Mouse (Mus musculus): Measurements from ENCODE around the gene Tsacc. TPM values are rescaled to one million over a fixed set of nuclear protein-coding genes. Genes with fewer than 3 reads are reported as not detected.
A peak's percentile ranks its signal among the peaks of the same experiment; 100 is the strongest.

Tsacc gene
- polyA plus RNA-seq, 1 experiment from 2014 or later: 9.1 TPM

DNA sequence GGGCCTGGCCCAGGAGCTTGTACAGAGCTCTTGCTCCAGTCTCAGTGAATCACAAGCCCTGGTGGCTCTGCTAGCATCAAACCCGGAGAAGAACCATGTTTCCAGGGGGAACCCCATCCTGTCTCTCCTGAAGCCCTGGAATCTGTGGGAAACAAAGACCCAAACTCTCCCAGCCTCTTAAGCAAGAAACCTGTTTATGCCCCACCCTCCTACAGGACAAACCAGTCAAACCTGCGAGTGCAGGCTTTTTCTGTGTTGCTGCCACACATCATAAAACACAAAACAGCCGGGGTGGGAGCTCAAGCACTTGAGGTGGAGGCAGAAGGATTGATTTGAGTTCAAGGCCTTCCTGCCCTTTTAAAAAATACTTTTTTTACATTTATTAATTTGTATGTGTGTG, 34.5 kb downstream of the Tsacc start:
- peak; percentile 90 for TF ChIP-seq EP300 (optimal IDR thresholded peaks at IDR 0.05)
- no peak for TF ChIP-seq CTCF (IDR thresholded peaks at IDR 0.05; ENCODE audit: low read depth)
- H3K4me1 ChIP-seq (replicated peaks; ENCODE audit: control insufficient read depth, insufficient read depth): no peaks in the 10 kb centered on the region
- H3K9ac ChIP-seq (ENCODE audit: low read length): no peak overlapping the region
- no peaks in the 10 kb centered on the region for H3K36me3 ChIP-seq (ENCODE audit: control insufficient read depth, insufficient read depth, low read length)
- no peak overlapping the region for H3K4me2 ChIP-seq (replicated peaks; ENCODE audit: low read depth)
- H3K4me3 ChIP-seq (ENCODE audit: low read depth, low read length): no peak overlapping the region
- H3K27ac ChIP-seq (replicated peaks): peak overlapping the region; percentile 59; the same call in 1 of the 2 replicates
- 53% methylated on average over 3 of the region's 3 CpGs for WGBS
- ATAC-seq (ENCODE audit: low FRiP score, low TSS enrichment) (peak; percentile 29; the same call in 1 of the 2 replicates), DNase-seq (ENCODE audit: low spot score) (no peak)
- H3K9me3 ChIP-seq (ENCODE audit: control insufficient read depth, low read length): no peaks in the 10 kb centered on the region
- no peaks in the 10 kb centered on the region for H3K27me3 ChIP-seq (ENCODE audit: control insufficient read depth, insufficient read depth, low read length)

DNA sequence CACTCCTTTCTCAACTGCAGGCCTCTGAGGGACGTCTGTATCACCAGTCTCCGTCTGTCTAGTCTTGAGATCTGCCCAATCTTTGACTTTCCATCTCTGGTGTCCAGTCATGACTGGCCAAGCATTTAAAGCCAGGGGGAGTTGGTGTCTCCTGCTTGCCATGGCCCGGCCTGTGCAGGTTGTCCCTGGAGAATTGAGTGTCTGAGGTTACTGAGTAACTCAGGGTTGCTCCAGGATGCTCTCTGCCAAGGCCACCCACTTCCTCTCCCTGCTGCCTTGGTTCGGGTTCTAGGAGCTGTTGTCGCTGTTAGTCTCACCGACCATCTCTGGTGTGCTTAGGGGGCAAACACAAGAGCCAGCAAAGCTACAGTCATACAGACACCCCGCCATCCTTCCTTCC, 40.4 kb downstream of the Tsacc start:
- Histone ChIP-seq H3K27ac (replicated peaks) (no peak overlapping the region), H3K27me3 (ENCODE audit: control insufficient read depth, insufficient read depth, low read length) (no peaks in the 10 kb centered on the region; the same call in 1 of the 2 replicates), H3K4me2 (replicated peaks; ENCODE audit: low read depth) (no peak overlapping the region), H3K4me3 (ENCODE audit: low read depth, low read length) (no peak overlapping the region), H3K9ac (ENCODE audit: low read length) (no peak overlapping the region), H3K36me3 (ENCODE audit: control insufficient read depth, insufficient read depth, low read length) (no peaks in the 10 kb centered on the region), H3K9me3 (ENCODE audit: control insufficient read depth, low read length) (no peaks in the 10 kb centered on the region), H3K4me1 (replicated peaks; ENCODE audit: control insufficient read depth, insufficient read depth) (no peaks in the 10 kb centered on the region)
- WGBS: 55% methylated on average over 7 of the region's 7 CpGs
- ATAC-seq (ENCODE audit: low FRiP score, low TSS enrichment) (no peak), DNase-seq (ENCODE audit: low spot score) (no peak)
- TF ChIP-seq EP300 (optimal IDR thresholded peaks at IDR 0.05): no peak
- no peak for TF ChIP-seq CTCF (IDR thresholded peaks at IDR 0.05; ENCODE audit: low read depth)

DNA sequence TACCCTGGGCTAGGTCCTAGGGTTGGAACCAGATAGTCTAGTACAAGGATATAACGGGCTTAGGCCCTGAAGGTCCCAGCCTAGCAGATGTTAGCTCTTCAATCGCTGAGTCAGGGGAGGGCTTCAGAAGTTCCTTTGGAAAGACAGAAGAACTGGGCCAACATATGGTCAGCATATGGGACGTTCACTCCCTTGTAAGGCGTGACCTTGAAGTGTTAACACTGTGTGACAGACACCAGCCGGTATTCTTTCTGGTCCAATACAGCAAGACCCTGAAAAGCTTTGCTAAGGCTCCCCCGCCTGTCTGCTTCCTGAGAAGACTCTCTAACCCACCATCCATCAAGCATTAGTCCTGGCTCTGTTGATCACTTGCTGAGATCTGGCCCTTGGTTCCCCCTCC, 40.8 kb downstream of the Tsacc start:
- Histone ChIP-seq H3K4me2 (replicated peaks; ENCODE audit: low read depth) (no peak overlapping the region), H3K27me3 (ENCODE audit: control insufficient read depth, insufficient read depth, low read length) (no peaks in the 10 kb centered on the region; the same call in 1 of the 2 replicates), H3K4me3 (ENCODE audit: low read depth, low read length) (no peak overlapping the region), H3K4me1 (replicated peaks; ENCODE audit: control insufficient read depth, insufficient read depth) (no peaks in the 10 kb centered on the region), H3K36me3 (ENCODE audit: control insufficient read depth, insufficient read depth, low read length) (no peaks in the 10 kb centered on the region), H3K9ac (ENCODE audit: low read length) (no peak overlapping the region), H3K9me3 (ENCODE audit: control insufficient read depth, low read length) (no peaks in the 10 kb centered on the region), H3K27ac (replicated peaks) (no peak overlapping the region)
- DNase-seq (ENCODE audit: low spot score) (no peak), ATAC-seq (ENCODE audit: low FRiP score, low TSS enrichment) (peak; percentile 46; the same call in 1 of the 2 replicates)
- TF ChIP-seq EP300 (optimal IDR thresholded peaks at IDR 0.05) (no peak), CTCF (IDR thresholded peaks at IDR 0.05; ENCODE audit: low read depth) (no peak)
- 47% methylated on average over 6 of the region's 6 CpGs for WGBS

- Histone ChIP-seq H3K4me3 (ENCODE audit: low read depth, low read length) (peak within 1 kb of the TSS; percentile 49), H3K27ac (replicated peaks) (no peak within 1 kb of the TSS), H3K9me3 (ENCODE audit: control insufficient read depth, low read length) (no peaks in the 10 kb centered on the region), H3K9ac (ENCODE audit: low read length) (peak within 1 kb of the TSS; percentile 38), H3K27me3 (ENCODE audit: control insufficient read depth, insufficient read depth, low read length) (no peaks in the 10 kb centered on the region; the same call in 1 of the 2 replicates), H3K36me3 (ENCODE audit: control insufficient read depth, insufficient read depth, low read length) (no peaks in the 10 kb centered on the region), H3K4me1 (replicated peaks; ENCODE audit: control insufficient read depth, insufficient read depth) (no peaks in the 10 kb centered on the region), H3K4me2 (replicated peaks; ENCODE audit: low read depth) (peak within 1 kb of the TSS; percentile 68)
- ATAC-seq (ENCODE audit: low FRiP score, low TSS enrichment) (peak; percentile 79), DNase-seq (ENCODE audit: low spot score) (peak; percentile 87)
- WGBS: 4% methylated on average over 34 of the region's 34 CpGs
- TF ChIP-seq EP300 (optimal IDR thresholded peaks at IDR 0.05) (no peak), CTCF (IDR thresholded peaks at IDR 0.05; ENCODE audit: low read depth) (no peak)
Observed at GRCm38 (mm10) chr3:88254268-88254926, 42.4 kb downstream of the Tsacc start, which contains the start of gene Rhbg. Rhbg (minus strand) TSS chr3:88254709.

- Histone ChIP-seq H3K36me3 (ENCODE audit: control insufficient read depth, insufficient read depth, low read length) (no peaks in the 10 kb centered on the region), H3K4me3 (ENCODE audit: low read depth, low read length) (no peak overlapping the region), H3K9ac (ENCODE audit: low read length) (no peak overlapping the region), H3K4me1 (replicated peaks; ENCODE audit: control insufficient read depth, insufficient read depth) (no peaks in the 10 kb centered on the region), H3K9me3 (ENCODE audit: control insufficient read depth, low read length) (no peaks in the 10 kb centered on the region), H3K27me3 (ENCODE audit: control insufficient read depth, insufficient read depth, low read length) (no peaks in the 10 kb centered on the region; the same call in 1 of the 2 replicates), H3K4me2 (replicated peaks; ENCODE audit: low read depth) (no peak overlapping the region), H3K27ac (replicated peaks) (no peak overlapping the region)
- ATAC-seq (ENCODE audit: low FRiP score, low TSS enrichment) (no peak), DNase-seq (ENCODE audit: low spot score) (no peak)
- 73% methylated on average over 6 of the region's 6 CpGs for WGBS
- TF ChIP-seq EP300 (optimal IDR thresholded peaks at IDR 0.05) (no peak), CTCF (IDR thresholded peaks at IDR 0.05; ENCODE audit: low read depth) (no peak)
Observed at GRCm38 (mm10) chr3:88252739-88253138, 44.1 kb downstream of the Tsacc start.

DNA sequence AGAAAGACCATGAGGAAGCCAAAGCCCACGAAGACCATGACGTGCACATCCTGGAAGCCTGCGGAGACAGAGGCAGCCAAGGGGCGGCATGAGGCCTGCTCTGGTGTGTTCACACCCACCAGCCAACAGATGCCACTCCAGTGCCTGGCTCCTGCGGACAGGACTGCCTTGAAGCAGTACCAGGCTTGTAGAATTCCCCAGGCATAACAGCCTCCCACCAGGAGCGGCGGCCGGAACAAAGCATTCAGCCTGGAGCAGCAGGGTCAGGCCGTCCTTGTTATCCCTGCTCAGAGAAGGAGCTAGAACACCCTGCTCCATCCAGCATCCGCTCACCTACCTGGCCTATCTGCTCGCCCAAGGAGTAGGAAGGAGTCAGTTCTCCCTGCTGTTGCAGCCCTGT, 48.4 kb downstream of the Tsacc start:
- Histone ChIP-seq H3K9me3 (ENCODE audit: control insufficient read depth, low read length) (no peaks in the 10 kb centered on the region), H3K9ac (ENCODE audit: low read length) (no peak overlapping the region), H3K36me3 (ENCODE audit: control insufficient read depth, insufficient read depth, low read length) (no peaks in the 10 kb centered on the region), H3K4me3 (ENCODE audit: low read depth, low read length) (no peak overlapping the region), H3K27ac (replicated peaks) (no peak overlapping the region), H3K4me2 (replicated peaks; ENCODE audit: low read depth) (no peak overlapping the region), H3K27me3 (ENCODE audit: control insufficient read depth, insufficient read depth, low read length) (peaks cover 2% of the 10 kb centered on the region; the same call in 1 of the 2 replicates), H3K4me1 (replicated peaks; ENCODE audit: control insufficient read depth, insufficient read depth) (no peaks in the 10 kb centered on the region)
- WGBS: 83% methylated on average over 11 of the region's 11 CpGs
- TF ChIP-seq EP300 (optimal IDR thresholded peaks at IDR 0.05) (no peak), CTCF (IDR thresholded peaks at IDR 0.05; ENCODE audit: low read depth) (no peak)
- DNase-seq (ENCODE audit: low spot score) (no peak), ATAC-seq (ENCODE audit: low FRiP score, low TSS enrichment) (no peak)

Measured in stomach, postnatal 0 days (tissue).